Mouse (Mus musculus) hindbrain, embryonic 11.5 days (tissue): Measurements from ENCODE around the gene Hist1h1e. TPM values are rescaled to one million over a fixed set of nuclear protein-coding genes. Genes with fewer than 3 reads are reported as not detected.
"Not testable (repeated sequence)": the region's sequence is repeated elsewhere in the genome, so short reads cannot be mapped to it uniquely, and the experiment has no call there.

Experiments
- ATAC-seq: fragments of 200-750 bp; cut with Nextera tagmentation; 2 replicates; pipeline ENCODE4 v1.8.0; 2017; ENCODE audit warnings: mild to moderate bottlenecking, moderate TSS enrichment, moderate library complexity; ENCODE audit not compliant: low FRiP score
- DNase-seq: peaks from one replicate; pipeline ENCODE4 v3.0.0-alpha.2; 2015; ENCODE audit warnings: low spot score
- H3K27ac ChIP-seq: fragments of 300-500 bp; sonication (generic); 2 replicates; pipeline ENCODE4 v1.5.1; 2014; ENCODE audit warnings: mild to moderate bottlenecking, low read depth, low read length
- H3K27me3 ChIP-seq: fragments of 300-500 bp; sonication (generic); 2 replicates; pipeline ENCODE4 v1.6.1; 2014; ENCODE audit warnings: mild to moderate bottlenecking, low read length, moderate library complexity, mixed read lengths; ENCODE audit not compliant: control insufficient read depth, insufficient read depth
- H3K36me3 ChIP-seq: fragments of 300-500 bp; sonication (generic); 2 replicates; pipeline ENCODE4 v1.6.1; 2014; ENCODE audit warnings: mild to moderate bottlenecking, low read length, moderate library complexity, mixed read lengths; ENCODE audit not compliant: control insufficient read depth, insufficient read depth
- H3K4me1 ChIP-seq: fragments of 300-500 bp; sonication (generic); replicated peaks from 2 replicates; pipeline ENCODE4 v1.6.1; 2014; ENCODE audit warnings: low read length, mixed read lengths; ENCODE audit not compliant: control insufficient read depth, insufficient read depth
- H3K4me2 ChIP-seq: fragments of 300-500 bp; sonication (generic); replicated peaks from 2 replicates; pipeline ENCODE4 v1.6.1; 2014; ENCODE audit warnings: mild to moderate bottlenecking, low read depth, low read length
- H3K4me3 ChIP-seq: fragments of 300-500 bp; sonication (generic); 2 replicates; pipeline ENCODE4 v1.5.1; 2014; ENCODE audit warnings: low read depth, low read length
- H3K9ac ChIP-seq: fragments of 300-500 bp; sonication (generic); 2 replicates; pipeline ENCODE4 v1.6.1; 2014; ENCODE audit warnings: low read depth, low read length
- H3K9me3 ChIP-seq: fragments of 300-500 bp; sonication (generic); 2 replicates; pipeline ENCODE4 v1.6.1; 2016; ENCODE audit warnings: low read length; ENCODE audit not compliant: control insufficient read depth
- WGBS: fragments of 180-500 bp; shearing (Covaris S2); extraction: QIAGEN DNeasy Blood & Tissue Kit; methylation state at CpG from one replicate; pipeline ENCODE4 v1.1.7; 2014; 5-methylcytosine and 5-hydroxymethylcytosine counted together
- polyA plus RNA-seq: library from polyadenylated mRNA; unstranded; fragments of >200 nt; fragmentation: Nextera tagmentation; extraction: Ambion mirVana; gene quantifications from 2 replicates; pipeline ENCODE4 v1.2.1, GENCODE M21; 2014

Hist1h1e gene
- polyA plus RNA-seq, 1 experiment from 2014 or later: 23.7 TPM

- ATAC-seq, H3K4me1 ChIP-seq, H3K36me3 ChIP-seq, H3K27me3 ChIP-seq, H3K9me3 ChIP-seq: not testable (repeated sequence)
- peak overlapping the region; percentile 65 for H3K9ac ChIP-seq
- peak overlapping the region; percentile 94 for H3K27ac ChIP-seq
- peak overlapping the region; percentile 63 for H3K4me2 ChIP-seq
- H3K4me3 ChIP-seq: peak overlapping the region; percentile 39
- WGBS: 1% methylated on average over 8 of the region's 34 CpGs
- peak; percentile 61 for DNase-seq
Measured at GRCm38 (mm10) chr13:23571504-23572217, 50.7 kb downstream of the Hist1h1e start.

GRCm38 (mm10) chr13:23571022-23571503, 51.3 kb downstream of the Hist1h1e start, which contains the start of the genes Hist1h2ae and Hist1h2bg:
Hist1h2ae (minus strand) TSS chr13:23571220.
Hist1h2bg (plus strand) TSS chr13:23571396.
- under 1% methylated on average over 17 of the region's 18 CpGs for WGBS
- ATAC-seq: peak; percentile 91

More at GRCm38 (mm10) chr13:23571022-23571503, 51.3 kb downstream of the Hist1h1e start, which contains the start of the genes Hist1h2ae and Hist1h2bg:
- H3K4me2 ChIP-seq: peak within 1 kb of the TSS; percentile 63
- H3K4me3 ChIP-seq: peak within 1 kb of the TSS; percentile 39
- H3K4me1 ChIP-seq: no peaks in the 10 kb centered on the region
- no peaks in the 10 kb centered on the region for H3K27me3 ChIP-seq
- H3K9ac ChIP-seq: peak within 1 kb of the TSS; percentile 65
- DNase-seq: peak; percentile 80
- peak within 1 kb of the TSS; percentile 94 for H3K27ac ChIP-seq
- no peaks in the 10 kb centered on the region for H3K36me3 ChIP-seq
- H3K9me3 ChIP-seq: no peaks in the 10 kb centered on the region

Other genes with a start within 250 kb of the Hist1h1e start
- gene Abt1, start 198.7 kb downstream of the Hist1h1e start, polyA plus RNA-seq: 12.1 and 13.4 TPM in 2 replicates
- gene Btn1a1, start 156.7 kb downstream of the Hist1h1e start, polyA plus RNA-seq: not detected in 2 replicates
- 0.15 and 0.18 TPM in 2 replicates for gene Btn2a2, start 133.7 kb downstream of the Hist1h1e start, polyA plus RNA-seq
- 4.7 TPM in 2 replicates for gene Hist1h4h, start 91.5 kb downstream of the Hist1h1e start, polyA plus RNA-seq
- 3.6 and 8.4 TPM in 2 replicates for gene Hist1h2af, start 88.7 kb downstream of the Hist1h1e start, polyA plus RNA-seq
- 3.7 and 4.8 TPM in 2 replicates for gene Hist1h3g, start 87.1 kb downstream of the Hist1h1e start, polyA plus RNA-seq
- gene Hist1h2bh, start 79.2 kb downstream of the Hist1h1e start, polyA plus RNA-seq: 0.60 and 0.89 TPM in 2 replicates
- 1.0 and 1.1 TPM in 2 replicates for gene Hist1h3f, start 78.5 kb downstream of the Hist1h1e start, polyA plus RNA-seq
- 0.56 and 0.80 TPM in 2 replicates for gene Hist1h4f, start 70.9 kb downstream of the Hist1h1e start, polyA plus RNA-seq
- gene Hist1h1d, start 69.3 kb downstream of the Hist1h1e start, polyA plus RNA-seq: 0.56 and 0.57 TPM in 2 replicates
- gene Hist1h3e, start 60.2 kb downstream of the Hist1h1e start, polyA plus RNA-seq: 6.7 and 6.9 TPM in 2 replicates
- gene Hist1h2ae, start 51.3 kb downstream of the Hist1h1e start, polyA plus RNA-seq: 70.9 and 82.9 TPM in 2 replicates
- 3.2 and 4.8 TPM in 2 replicates for gene Hist1h2bg, start 51.2 kb downstream of the Hist1h1e start, polyA plus RNA-seq
- gene Hist1h2bf, start 48.4 kb downstream of the Hist1h1e start, polyA plus RNA-seq: 1.5 and 3.7 TPM in 2 replicates
- 1.0 and 2.9 TPM in 2 replicates for gene Hist1h2ad, start 48.2 kb downstream of the Hist1h1e start, polyA plus RNA-seq
- 7.2 and 8.3 TPM in 2 replicates for gene Hist1h3d, start 46.8 kb downstream of the Hist1h1e start, polyA plus RNA-seq
- gene Hist1h4d, start 41.0 kb downstream of the Hist1h1e start, polyA plus RNA-seq: 95.0 and 95.9 TPM in 2 replicates
- gene Hist1h2be, start 1.4 kb downstream of the Hist1h1e start, polyA plus RNA-seq: 1.8 and 2.2 TPM in 2 replicates
- 0.79 and 0.84 TPM in 2 replicates for gene Hist1h2ac, start 61.4 kb upstream of the Hist1h1e start, polyA plus RNA-seq
- gene Hist1h2bc, start 61.6 kb upstream of the Hist1h1e start, polyA plus RNA-seq: 21.0 and 26.1 TPM in 2 replicates
- gene Hist1h1t, start 73.3 kb upstream of the Hist1h1e start, polyA plus RNA-seq: 0.17 TPM in 1 of 2 replicates, not detected in the other
- 4.5 and 4.9 TPM in 2 replicates for gene Hist1h4c, start 75.9 kb upstream of the Hist1h1e start, polyA plus RNA-seq
- gene Hfe, start 88.3 kb upstream of the Hist1h1e start, polyA plus RNA-seq: 3.4 and 4.2 TPM in 2 replicates
- 14.9 and 16.7 TPM in 2 replicates for gene Hist1h1c, start 116.2 kb upstream of the Hist1h1e start, polyA plus RNA-seq
- 10.7 and 11.3 TPM in 2 replicates for gene Hist1h3c, start 123.0 kb upstream of the Hist1h1e start, polyA plus RNA-seq
- gene Hist1h2bb, start 124.2 kb upstream of the Hist1h1e start, polyA plus RNA-seq: 1.4 and 3.0 TPM in 2 replicates
- 42.5 and 50.0 TPM in 2 replicates for gene Hist1h2ab, start 128.6 kb upstream of the Hist1h1e start, polyA plus RNA-seq
- 6.5 and 10.7 TPM in 2 replicates for gene Hist1h3b, start 129.7 kb upstream of the Hist1h1e start, polyA plus RNA-seq
- 3.6 and 4.8 TPM in 2 replicates for gene Hist1h4b, start 134.5 kb upstream of the Hist1h1e start, polyA plus RNA-seq
- 0.32 TPM in 1 of 2 replicates, not detected in the other for gene Hist1h4a, start 138.7 kb upstream of the Hist1h1e start, polyA plus RNA-seq
- gene Hist1h3a, start 139.8 kb upstream of the Hist1h1e start, polyA plus RNA-seq: 3.4 and 5.3 TPM in 2 replicates
- 2.4 and 3.7 TPM in 2 replicates for gene Hist1h1a, start 141.1 kb upstream of the Hist1h1e start, polyA plus RNA-seq
- gene Trim38, start 147.4 kb upstream of the Hist1h1e start, polyA plus RNA-seq: not detected in 2 replicates
- gene Slc17a2, start 184.4 kb upstream of the Hist1h1e start, polyA plus RNA-seq: not detected in 2 replicates
- not detected in 2 replicates for gene Slc17a3, start 216.9 kb upstream of the Hist1h1e start, polyA plus RNA-seq
- not detected in 2 replicates for gene Slc17a1, start 245.2 kb upstream of the Hist1h1e start, polyA plus RNA-seq